Mouse (Mus musculus): ENCODE results near the gene Olr1. TPM values are rescaled to one million over a fixed set of nuclear protein-coding genes. Genes with fewer than 3 reads are reported as not detected.

Olr1 gene
- 0.17 TPM in 1 of 2 replicates, not detected in the other for polyA plus RNA-seq (2015; fragmentation: Nextera tagmentation; extraction: Ambion mirVana)

GRCm38 (mm10) chr6:129507024-129507423 lies at the start of gene Olr1:
Gene Olr1 (minus strand): TSS chr6:129507165.

GRCm38 (mm10) chr6:129532942-129533860 lies 26.2 kb upstream of the Olr1 start, which contains the start of gene Gabarapl1:
Gene Gabarapl1 (plus strand): TSS chr6:129533160.

DNA sequence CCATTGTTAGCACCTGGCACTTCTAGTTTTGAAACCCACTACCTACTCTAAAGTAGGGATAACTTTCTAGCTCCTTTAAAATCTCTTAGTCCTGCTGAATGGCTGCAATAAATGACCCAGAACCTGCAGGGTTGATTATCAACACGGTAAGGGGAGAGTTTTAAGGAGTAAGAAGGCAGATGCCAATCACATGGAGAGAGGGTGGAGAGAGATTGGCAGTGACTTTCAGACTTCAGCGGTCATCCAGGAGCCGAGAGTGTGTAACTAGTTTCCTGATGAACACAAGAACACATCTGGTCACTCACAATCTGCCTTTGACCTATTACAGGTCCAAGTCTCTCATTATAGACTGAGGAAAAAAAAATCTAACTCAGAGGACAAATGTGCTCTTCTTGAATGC lies 5.4 kb upstream of the Olr1 start, which contains the start of gene Tmem52b:
Gene Tmem52b, plus strand, starts transcription at position 189 of the 400 bp plus-strand sequence.

GRCm38 (mm10) chr6:129451411-129452039 lies 55.4 kb downstream of the Olr1 start, which contains the start of gene Clec1a:
Gene Clec1a (minus strand): TSS chr6:129452000.

Other genes starting within 250 kb of the Olr1 start
- gene Cd69, start 231.7 kb downstream of the Olr1 start, polyA plus RNA-seq (2015; fragmentation: Nextera tagmentation; extraction: Ambion mirVana): 0.18 and 0.19 TPM in 2 replicates
- gene 4922502D21Rik, start 175.4 kb downstream of the Olr1 start, polyA plus RNA-seq (2015; fragmentation: Nextera tagmentation; extraction: Ambion mirVana): not detected in 2 replicates
- gene Clec12a, start 164.5 kb downstream of the Olr1 start, polyA plus RNA-seq (2015; fragmentation: Nextera tagmentation; extraction: Ambion mirVana): 0.68 and 1.2 TPM in 2 replicates
- gene Clec12b, start 121.3 kb downstream of the Olr1 start, polyA plus RNA-seq (2015; fragmentation: Nextera tagmentation; extraction: Ambion mirVana): 0.10 TPM in 1 of 2 replicates, not detected in the other
- 12.3 and 16.8 TPM in 2 replicates for gene Clec1b, start 109.9 kb downstream of the Olr1 start, polyA plus RNA-seq (2015; fragmentation: Nextera tagmentation; extraction: Ambion mirVana)
- gene Clec9a, start 98.3 kb downstream of the Olr1 start, polyA plus RNA-seq (2015; fragmentation: Nextera tagmentation; extraction: Ambion mirVana): 0.20 and 0.23 TPM in 2 replicates
- 7.5 and 9.7 TPM in 2 replicates for gene Clec1a, start 55.2 kb downstream of the Olr1 start, polyA plus RNA-seq (2015; fragmentation: Nextera tagmentation; extraction: Ambion mirVana)
- 0.74 and 1.8 TPM in 2 replicates for gene Tmem52b, start 5.4 kb upstream of the Olr1 start, polyA plus RNA-seq (2015; fragmentation: Nextera tagmentation; extraction: Ambion mirVana)
- gene Gabarapl1, start 26.0 kb upstream of the Olr1 start, polyA plus RNA-seq (2015; fragmentation: Nextera tagmentation; extraction: Ambion mirVana): 103 and 115 TPM in 2 replicates
- not detected in 2 replicates for gene Klre1, start 70.7 kb upstream of the Olr1 start, polyA plus RNA-seq (2015; fragmentation: Nextera tagmentation; extraction: Ambion mirVana)
- gene Klrd1, start 84.6 kb upstream of the Olr1 start, polyA plus RNA-seq (2015; fragmentation: Nextera tagmentation; extraction: Ambion mirVana): 1.2 and 3.5 TPM in 2 replicates
- 0.22 and 0.57 TPM in 2 replicates for gene Klrk1, start 116.7 kb upstream of the Olr1 start, polyA plus RNA-seq (2015; fragmentation: Nextera tagmentation; extraction: Ambion mirVana)
- not detected in 2 replicates for gene Klrc3, start 136.2 kb upstream of the Olr1 start, polyA plus RNA-seq (2015; fragmentation: Nextera tagmentation; extraction: Ambion mirVana)
- 0.06 and 0.17 TPM in 2 replicates for gene Klrc2, start 153.5 kb upstream of the Olr1 start, polyA plus RNA-seq (2015; fragmentation: Nextera tagmentation; extraction: Ambion mirVana)
- gene Klrc1, start 171.8 kb upstream of the Olr1 start, polyA plus RNA-seq (2015; fragmentation: Nextera tagmentation; extraction: Ambion mirVana): 0.44 and 0.85 TPM in 2 replicates
- gene Klri1, start 210.0 kb upstream of the Olr1 start, polyA plus RNA-seq (2015; fragmentation: Nextera tagmentation; extraction: Ambion mirVana): not detected in 2 replicates
- 0.13 TPM in 1 of 2 replicates, not detected in the other for gene Klri2, start 233.3 kb upstream of the Olr1 start, polyA plus RNA-seq (2015; fragmentation: Nextera tagmentation; extraction: Ambion mirVana)

Data from adrenal gland, postnatal 0 days (tissue).